Mouse (Mus musculus) hindlimb bud, embryonic 11.5 days (tissue): ENCODE results near the gene Crnkl1.

Experiments
- DNase-seq: peaks from one replicate; pipeline ENCODE4 v3.0.0-alpha.2; 2012; ENCODE audit warnings: low read depth, low spot score; ENCODE audit errors: extremely low spot score

Gene Crnkl1

DNA sequence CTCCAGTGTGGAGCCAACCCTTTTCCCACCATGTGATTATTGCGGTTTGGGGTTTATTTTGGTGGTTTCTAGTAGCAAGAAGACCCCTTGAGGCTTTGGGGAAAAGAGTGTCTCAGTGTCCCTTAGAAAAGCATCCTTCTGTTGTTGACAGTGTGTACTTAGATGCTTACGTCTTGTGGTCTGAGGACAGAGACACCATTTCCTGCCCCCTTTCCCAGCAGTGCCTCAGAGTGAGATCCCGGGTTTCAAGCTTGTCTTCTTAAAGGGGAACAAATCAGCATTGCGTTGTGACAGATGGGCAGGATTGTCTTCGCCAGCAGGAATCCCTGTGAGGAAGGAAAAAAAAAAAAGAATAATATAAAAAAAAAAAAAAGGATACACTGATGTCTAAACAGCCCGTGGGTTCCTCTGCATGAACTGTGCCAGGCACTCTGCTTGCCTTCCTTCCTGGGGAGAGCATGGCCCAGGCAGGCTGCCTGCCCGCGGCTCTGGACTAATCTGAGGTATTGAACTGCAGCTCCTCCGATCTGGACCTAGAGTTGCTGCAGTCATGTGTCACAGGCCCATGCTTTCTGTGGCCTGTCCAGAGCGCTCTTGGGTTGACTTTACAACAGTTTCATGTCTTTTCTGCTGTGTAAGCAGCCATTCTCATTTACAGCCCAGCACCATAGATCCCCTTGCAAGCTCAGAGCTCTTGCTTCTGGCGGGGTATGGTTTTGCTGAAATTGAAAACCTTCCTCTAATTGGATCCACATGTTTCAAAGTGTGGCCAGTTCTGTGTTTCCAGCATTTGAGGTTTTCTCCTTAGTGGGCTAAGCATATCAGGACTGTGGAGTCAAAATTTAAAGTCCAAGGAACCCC is 53.7 kb downstream of the Crnkl1 start:
- DNase-seq: peak; percentile 88

GRCm38 (mm10) chr2:145877191-145877590 is 57.6 kb downstream of the Crnkl1 start:
- no peak for DNase-seq

GRCm38 (mm10) chr2:145874879-145875482 is 59.8 kb downstream of the Crnkl1 start:
- DNase-seq: no peak

GRCm38 (mm10) chr2:145873953-145874352 is 60.9 kb downstream of the Crnkl1 start:
- no peak for DNase-seq

GRCm38 (mm10) chr2:145872099-145872498 is 62.7 kb downstream of the Crnkl1 start:
- no peak for DNase-seq

DNA sequence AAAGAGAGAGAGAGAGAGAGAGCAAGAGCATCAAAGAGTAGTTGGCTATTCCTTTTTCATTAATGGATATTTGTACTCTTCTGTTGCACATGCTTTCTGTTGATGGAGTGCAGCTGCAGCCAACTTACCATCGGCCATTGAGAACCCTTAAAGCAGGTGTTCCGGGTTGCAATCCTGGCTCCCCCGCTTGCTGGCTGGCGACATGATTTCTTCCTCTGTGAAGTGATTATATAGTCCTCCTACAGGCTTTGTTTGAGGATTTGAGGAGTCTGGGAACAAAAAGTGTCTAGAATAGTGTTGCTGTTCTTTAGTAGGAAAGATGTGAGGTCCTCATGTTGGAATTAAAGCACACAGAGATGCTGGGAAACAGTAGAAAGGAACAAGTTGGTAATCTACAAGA is 63.5 kb downstream of the Crnkl1 start:
- DNase-seq: no peak
